Mouse (Mus musculus): ENCODE measurements around the gene Shprh.
"Not testable (repeated sequence)": the region's sequence is repeated elsewhere in the genome, so short reads cannot be mapped to it uniquely, and the experiment has no call there.

The Shprh gene

DNA sequence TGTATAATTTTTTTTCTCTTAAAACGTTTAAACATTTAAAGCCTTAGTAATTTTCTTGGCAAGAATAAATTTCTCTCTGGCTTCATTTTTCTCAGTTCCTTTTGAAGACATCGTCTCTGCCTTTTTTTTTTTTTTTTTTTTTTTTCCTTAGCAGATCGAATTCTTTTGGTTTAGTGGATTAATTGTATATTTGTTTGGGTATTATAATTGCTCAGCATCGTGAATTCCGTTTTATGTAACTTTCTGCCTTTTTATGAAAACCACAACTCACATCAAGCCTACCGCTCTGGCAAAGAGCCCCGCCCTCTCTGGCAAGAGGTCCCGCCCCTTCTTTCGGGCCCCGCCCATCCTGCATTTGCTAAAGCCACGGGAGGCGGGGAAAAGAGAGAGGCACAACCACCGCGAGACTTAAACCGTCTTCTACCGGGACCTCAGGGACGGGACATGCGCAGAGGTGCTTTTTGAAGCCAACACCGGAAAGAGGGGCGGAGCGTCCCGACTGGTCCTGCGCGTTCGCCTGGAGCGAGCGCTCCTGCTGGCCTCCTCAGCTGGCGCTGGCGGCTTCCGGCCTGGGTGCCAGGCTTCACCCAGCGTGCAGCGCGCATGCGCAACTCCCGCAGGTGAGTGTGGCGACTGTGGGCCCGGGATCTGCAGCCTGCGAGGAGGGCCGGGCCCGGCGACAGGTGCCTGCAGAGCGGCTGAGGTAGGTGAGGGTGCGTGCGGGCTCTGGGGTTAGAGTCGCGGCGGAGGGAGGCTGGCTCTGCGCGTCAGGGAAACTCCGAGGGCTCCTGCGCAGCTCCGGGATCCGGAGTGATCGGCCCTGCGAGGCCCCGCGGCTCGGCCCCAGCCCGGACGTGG, at the start of gene Shprh:
Shprh (plus strand) TSS at position 544 of the 858 bp plus-strand sequence.
- DNase-seq = peak; percentile 97

DNA sequence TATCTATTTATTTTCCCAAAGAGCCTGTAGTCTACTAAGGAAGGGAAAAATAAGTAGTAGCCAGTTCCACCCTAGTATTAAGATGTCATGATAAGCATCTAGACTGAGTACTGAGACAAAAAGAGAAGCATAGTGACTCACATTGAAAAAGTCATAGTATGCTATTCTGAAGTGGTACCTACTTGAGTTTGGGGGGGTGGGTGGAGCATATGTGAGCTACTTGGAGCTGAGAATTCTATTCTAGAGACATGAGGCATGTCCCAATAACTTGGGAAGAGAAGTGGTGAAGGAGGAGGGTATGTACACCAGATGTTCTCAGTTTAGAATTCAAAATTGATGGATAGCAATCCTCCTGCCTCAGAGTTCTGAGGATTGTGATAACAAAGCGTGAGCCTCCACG, 27.4 kb upstream of the Shprh start:
- no peak for DNase-seq

DNA sequence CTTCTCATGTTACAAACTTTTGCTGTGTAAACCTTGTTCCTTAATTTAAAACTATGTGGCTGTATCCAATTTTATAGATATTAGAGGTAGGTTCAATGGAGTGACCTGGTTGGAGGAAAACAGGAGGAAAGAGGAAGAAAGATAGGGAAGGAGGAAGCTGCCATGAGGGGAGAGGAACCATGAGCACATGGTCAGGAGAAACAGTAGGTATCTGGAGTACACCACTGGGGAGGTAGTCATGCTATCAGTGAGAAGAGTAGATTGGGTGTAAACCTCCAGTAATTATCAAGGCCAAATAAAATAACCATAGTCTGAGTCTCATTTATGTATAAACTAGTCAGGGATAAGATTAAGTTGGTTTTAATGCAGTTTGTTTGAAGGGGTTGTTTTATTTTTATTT, 3.6 kb upstream of the Shprh start:
- no peak for DNase-seq

DNA sequence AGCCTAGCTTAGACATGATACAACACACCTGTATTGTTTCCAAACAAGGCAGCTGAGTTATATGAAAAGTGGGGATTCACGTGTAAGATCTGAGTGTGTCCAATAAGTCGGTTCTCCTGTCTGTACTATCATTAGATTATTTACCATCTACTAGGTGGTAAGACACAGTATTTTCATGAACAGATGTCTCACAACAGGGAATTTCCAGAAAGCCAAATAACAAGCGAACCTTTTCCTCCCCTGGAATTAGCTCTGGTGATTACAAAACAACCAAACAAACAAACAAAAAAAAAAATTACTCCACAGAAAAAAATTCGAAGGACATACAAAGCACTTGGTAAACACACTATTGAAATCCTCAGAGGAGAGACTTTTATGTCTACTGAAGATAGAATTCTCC, 781 bp upstream of the Shprh start:
- DNase-seq = no peak

DNA sequence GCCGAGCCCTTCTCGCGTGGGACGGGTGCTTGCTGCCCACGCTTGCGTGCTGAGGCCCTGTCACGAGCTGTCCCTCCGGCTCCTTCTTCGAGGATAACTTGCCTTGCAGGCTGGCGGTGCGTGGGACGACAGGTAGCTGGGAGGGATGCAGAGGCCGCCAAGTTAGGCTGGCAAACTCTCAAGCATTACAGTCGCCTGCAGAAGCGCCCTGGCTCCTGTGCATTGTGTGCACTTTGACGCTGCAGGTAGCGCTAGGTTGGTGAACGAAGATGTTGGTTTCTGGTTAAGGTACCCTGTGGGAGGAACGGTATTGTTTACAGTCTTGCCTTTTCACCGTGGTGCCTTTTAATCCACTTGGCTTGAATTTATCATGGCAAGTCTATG, 507 bp downstream of the Shprh start:
- no peak for DNase-seq

DNA sequence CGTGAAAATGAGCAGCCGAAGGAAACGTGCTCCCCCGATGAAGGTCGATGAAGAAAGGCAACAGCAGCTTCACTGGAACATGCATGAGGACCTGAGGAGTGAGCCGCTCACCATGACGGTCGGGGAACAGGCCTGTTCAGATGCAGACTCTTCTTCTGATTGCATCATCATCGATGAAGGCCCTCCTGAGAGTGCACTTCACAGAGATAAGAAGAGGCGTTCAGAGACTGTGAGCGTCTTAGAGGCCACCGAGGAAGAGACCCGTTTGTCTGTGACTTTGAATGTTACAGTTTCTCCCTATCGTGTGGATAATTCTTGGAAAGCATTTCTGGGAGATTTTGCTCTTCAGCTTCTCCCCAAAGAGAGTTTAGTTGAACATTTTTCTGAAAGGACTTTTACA, 2.4 kb downstream of the Shprh start:
- no peak for DNase-seq

DNA sequence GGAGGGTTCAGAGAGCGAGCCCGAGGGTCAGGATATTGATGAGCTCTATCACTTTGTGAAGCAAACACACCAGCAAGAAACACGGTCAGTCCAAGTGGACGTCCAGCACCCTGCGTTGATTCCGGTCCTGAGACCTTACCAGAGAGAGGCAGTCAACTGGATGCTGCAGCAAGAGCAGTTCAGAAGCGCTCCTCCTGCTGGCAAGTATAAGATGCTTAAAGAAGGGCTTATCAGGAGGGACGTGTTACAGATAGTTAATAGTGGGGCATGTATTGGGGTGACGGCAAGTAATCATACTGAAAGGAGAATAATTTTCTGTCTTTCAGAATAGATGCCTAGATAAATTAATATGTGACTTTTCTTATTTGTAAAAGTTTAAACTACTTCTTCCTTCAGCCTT, 7.8 kb downstream of the Shprh start:
- no peak for DNase-seq

DNA sequence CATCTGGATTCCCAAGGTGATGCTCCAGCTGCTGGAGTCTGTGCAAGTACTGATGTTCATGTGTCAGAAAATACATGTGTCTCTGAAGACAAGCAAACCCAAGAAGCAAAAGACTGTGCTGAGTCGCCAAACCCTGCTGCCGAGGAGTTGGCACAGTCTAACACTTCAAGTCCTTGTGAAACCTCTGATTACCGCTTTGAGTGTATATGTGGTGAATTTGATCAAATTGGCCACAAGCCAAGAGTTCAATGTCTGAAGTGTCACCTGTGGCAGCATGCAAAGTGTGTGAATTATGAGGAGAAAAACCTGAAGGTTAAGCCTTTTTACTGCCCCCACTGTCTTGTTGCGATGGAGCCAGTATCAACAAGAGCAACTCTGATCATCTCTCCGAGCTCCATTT, 15.3 kb downstream of the Shprh start:
- DNase-seq = no peak

DNA sequence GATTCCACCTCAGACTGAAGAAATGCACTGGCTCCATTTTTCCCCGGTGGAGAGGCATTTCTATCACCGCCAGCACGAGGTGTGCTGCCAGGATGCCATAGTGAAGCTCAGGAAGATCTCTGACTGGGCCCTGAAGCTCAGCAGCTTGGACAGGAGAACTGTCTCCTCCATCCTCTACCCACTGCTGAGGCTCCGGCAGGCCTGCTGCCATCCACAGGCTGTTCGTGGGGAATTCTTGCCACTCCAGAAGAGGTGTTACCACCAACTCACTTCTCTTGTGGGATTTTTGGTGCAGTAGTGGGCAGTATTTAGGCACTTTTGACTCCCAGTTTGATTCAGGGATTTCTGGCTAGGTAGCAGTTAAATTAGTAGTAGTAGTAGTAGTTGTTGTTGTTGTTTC, 21.0 kb downstream of the Shprh start:
- no peak for DNase-seq

DNA sequence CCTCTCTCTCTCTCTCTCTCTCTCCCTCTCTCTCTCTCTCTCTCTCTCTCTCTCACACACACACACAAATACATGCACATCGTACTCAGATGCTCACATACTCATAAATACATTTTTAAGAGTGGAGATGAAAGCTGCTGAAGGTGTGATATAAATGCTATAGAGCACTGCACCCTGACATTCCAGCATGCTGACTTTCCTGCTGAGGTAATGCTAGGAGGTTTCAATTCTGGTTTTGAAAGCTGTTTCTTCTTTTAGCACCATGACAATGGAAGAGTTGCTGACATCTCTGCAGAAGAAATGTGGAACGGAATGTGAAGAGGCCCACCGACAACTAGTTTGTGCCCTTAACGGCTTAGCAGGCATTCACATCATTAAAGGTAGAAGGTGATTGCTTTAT, 22.4 kb downstream of the Shprh start:
- no peak for DNase-seq

DNA sequence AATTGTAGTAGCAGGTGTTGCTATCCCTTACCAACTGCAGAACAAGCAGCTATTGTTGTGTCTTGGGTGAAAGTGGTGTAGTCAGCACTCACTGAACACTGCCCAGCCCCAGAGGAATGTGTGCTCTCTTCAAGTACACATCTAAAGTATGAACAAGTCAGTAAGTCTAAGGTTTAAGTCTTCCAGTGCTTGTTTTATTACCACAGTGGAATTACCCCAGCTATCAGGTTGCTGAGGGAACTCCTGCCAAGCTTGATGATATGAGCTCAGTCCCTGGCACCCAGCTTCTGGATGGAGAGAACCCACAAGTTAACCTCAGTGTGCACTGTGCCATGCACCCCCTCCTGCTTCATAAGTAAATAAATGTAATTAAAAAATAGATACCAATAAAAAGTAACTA, 23.3 kb downstream of the Shprh start:
- DNase-seq = no peak

DNA sequence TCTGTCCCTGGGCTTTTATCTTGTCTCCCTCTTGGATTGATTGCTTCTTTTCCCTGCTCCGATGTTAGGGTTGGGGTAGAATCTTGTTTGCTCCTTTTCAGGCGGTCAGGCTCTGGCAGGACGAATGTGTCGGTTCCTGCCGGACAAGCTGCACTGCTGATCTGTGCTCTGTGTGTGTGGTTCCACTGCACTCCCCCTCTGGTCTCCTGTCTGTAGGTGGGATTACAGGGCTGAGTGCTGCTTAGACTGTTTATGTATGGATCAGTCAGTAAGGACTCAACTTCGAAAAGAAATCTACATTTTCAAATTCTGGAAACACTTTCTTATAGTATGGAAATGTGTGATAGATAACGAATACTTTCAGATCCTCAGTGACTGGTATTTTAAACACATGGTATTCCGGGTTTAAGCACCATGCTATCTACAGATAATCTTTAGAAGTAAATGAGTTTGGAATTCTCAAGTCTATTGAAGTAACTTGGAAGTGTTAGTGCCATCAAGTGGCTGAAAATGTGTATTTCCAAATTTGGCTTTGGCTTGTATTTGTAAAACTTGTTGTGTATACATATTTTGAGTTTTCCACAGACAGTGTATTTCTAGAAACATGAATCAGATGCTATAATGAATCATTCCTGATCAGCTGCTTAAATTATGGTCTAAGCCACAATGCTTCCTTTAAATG, 26.7 kb downstream of the Shprh start:
- DNase-seq = no peak

DNA sequence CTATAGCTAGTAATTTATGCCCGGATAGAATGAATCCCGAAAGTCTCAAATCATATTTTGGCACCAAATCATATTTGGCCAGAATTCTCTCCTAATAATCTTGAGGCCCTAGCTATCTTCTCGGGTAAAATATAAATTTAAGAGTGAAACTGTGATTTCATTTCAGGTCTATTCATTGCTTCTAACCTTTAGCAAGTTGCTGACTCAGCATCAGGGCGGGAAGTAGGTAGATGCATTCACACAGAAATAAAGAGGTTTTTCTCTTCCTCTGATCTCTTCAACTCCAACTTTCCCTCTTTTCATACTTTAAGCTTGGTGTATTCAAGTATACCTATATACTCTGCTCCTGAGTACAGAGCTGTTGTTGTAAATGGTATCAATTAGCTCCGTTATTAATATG, 30.9 kb downstream of the Shprh start:
- no peak for DNase-seq

DNA sequence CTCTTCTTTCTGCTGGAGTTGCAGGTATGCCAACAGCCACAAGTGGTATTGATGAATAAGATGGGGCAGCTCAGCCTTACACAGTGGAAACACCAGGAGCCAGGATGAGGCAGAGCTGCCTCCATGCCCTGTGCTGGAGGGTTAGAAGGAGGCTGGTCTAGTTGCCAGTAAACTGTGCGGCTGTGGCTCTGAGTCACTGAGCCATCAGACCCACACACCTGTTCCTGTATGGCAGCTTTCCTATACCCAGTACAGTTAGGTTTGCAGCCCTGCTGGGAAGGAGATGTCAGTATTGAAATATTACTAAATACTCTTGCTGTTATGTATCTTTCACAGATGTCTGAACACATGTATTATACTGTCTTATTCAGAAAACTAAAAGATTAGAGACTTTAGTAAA, 48.1 kb downstream of the Shprh start:
- DNase-seq = no peak

DNA sequence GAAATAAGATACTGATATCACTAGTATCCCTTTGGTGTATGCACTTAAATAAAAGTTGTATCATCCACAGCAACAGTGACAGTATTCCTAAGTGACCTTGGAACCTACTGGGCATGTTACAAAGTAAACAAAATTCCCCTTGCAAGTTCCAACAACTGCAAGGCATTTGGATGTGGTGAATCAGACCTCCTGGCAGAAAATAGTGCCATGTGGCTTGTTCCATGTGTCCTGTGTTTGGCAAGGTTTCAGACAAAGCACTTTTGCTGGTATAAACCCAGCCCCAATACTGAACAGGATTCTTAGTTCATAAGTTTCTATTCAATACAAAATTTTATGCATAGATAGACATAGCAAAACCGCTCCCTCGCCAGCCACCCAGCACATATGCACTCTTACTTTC, 49.1 kb downstream of the Shprh start:
- no peak for DNase-seq

DNA sequence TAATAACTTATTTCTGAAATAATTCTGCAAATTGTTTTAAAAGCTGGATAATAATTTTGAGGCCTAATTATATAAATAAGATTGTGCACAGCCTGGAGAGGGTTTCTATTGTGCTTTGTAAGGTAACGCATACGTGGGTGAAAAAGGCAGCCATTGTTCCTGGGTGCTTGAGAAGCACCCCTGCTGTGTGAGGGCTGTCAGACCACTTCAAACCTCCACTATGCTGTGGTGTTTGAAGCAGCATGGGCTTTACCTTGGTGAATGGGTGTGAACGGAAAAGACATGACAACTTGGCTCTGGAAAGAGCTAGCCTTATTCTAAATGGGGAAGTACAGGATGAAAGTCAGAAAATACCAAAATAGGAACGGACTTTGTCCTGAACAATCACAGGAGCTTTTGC, 50.8 kb downstream of the Shprh start:
- no peak for DNase-seq

DNA sequence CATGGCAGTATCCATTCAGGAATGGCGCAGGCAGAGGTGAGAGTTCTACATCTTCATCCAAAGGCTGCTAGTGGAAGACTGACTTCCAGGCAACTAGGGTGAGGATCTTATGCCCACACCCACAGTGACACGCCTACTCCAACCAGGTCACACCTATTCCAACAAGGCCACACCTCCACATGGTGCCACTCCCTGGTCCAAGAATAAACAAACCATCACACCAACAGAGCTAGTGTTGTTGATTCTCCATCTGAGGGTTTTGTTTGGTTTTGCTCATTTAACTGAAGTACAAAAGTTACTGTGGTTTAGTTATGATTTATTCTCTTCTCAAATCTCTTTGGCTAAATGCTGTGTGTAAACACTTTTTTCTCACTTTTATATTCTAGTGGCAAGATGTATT, 56.7 kb downstream of the Shprh start:
- not testable (repeated sequence) for DNase-seq

DNA sequence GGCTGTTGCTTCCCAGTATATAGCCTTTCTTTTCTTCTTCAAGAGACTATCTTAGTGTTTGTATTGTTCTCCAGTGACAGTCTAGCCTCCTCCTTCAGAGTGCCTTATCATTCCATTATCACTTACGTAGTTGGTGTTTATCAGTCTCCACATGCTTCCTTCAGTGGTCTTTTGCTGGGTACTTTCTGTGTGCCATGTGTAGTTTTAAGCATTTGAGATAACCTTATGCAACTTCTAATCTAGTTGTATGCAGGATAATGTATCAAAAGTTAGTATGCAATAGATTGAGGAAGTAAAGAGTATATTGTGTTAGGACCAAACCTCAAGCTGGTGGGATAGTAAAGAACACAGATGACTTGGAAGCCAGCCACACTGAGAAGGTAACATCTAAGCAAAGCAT, 59.4 kb downstream of the Shprh start:
- DNase-seq = no peak

DNA sequence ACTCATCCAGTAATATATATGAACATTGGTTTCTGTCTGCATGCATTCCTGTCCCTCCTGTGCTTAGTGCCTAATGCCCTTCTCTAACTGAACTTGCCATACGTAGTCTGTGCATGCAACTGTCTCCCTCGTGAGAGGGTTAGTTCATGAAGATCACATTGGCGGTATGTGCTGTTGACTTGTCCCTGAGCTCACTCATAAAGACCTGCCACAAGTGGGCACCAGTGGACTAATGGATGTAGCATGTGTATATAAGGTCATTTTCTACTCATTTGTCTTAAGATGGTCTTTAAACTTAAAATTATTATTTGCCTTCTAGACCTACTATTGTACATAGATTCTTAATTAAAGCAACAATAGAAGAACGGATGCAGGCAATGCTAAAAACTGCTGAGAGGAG, 62.8 kb downstream of the Shprh start:
- no peak for DNase-seq

DNA sequence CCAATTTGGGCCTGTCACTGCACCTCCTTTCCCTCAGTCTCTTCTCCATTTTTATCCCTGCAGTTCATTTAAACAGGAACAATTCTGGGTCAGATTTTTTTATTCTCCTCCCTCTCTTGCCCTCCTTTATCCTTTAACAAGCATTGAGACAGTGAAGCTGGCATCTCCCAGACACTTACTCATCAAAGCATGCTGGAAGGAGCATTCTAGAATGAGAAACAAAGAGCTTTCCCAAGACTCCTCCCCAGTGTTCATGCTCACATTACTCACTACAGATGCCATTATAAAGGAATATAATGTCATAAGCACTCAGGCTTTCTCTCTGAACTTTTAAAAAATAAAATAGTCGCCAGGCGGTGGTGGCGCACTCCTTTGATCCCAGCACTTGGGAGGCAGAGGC, 77.2 kb downstream of the Shprh start:
- no peak for DNase-seq

DNA sequence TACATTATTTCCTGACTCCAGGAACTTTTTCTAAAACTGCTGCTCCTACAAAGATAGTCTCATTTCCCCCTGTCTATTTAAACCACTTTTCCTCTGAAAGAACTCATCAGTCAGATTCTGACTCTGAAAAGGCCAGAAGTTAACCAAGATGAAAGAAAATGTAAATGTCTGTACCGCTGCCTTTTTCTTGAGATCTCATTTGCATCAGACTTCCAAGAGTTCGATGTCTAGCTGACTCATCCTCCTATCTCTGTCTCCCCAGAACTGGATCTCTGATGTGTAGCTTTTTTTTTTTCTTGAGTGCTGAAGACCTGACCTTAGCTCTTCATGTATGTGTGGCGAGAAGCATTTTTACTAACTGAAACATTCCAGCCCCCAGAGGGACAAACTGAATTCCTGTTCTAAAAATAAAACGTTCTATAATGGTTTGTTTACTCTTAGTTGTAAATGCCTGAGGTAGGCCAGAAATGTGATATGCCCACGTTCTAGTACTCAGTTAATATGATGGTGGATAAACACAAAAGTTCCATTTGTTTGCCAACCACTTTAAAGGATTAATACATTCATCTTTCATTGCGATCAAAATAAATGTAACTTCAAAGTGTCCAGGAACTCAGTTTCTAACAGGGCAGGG, 80.4 kb downstream of the Shprh start:
- no peak for DNase-seq

DNA sequence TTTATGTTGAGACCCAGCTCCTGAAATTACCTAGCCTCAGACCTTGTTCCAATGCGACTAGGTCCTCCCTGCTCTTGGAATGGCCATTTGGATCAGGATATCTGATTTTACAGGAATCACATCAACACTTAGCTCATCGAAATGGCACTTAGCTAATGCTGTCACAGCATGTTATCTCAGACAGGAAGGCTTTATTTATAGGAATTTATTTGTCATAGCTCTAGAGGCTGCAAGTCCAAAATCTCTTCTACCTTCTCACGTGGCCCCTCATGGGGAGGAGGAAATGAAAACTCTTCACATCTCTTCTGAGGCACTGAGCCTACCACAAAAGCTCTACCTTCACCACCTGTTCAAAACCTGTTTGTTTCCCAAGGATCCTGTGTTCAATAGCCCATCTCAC, 84.0 kb downstream of the Shprh start:
- no peak for DNase-seq

DNA sequence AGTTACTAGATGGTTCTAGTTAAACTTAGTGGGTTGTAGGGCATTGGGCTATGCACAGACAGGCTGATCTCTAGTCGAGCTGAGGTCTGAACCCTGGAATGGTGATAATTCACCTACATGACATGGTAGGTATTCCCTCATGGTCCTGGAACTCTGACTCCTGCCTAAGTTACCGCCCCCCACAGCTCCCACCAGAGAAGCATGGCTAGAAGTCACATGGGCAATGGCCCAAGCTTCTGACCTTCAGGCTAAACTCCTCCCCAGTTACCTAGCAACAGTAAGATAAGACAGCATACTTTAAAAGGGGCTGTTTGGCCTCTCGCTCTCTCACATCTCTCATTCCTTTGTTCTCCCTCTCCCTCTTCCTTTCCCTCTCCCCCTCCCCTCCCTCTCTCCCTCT, 93.8 kb downstream of the Shprh start:
- DNase-seq = not testable (repeated sequence)

DNA sequence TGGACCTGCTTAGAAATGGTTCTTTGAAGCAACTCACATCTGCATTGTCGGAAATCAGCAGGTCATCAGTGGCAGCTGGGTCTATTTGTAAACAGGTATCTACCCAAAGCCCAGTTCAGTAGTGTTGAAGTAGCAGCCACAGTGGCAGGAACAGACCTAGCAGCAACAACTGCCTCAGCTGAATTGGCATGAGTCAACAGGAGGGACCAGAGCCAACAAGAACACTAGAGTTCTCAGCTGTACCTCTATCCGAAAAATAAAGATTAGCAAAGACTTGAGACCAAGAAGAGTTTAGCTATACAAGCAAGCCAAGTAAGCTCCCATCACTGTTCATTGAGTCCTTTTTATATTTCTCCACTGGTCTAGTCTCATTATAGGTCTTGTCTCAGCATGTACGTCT, 99.0 kb downstream of the Shprh start:
- no peak for DNase-seq
